Mouse (Mus musculus) layer of hippocampus, postnatal 36 days (tissue): ENCODE results near the gene Card11. TPM values are rescaled to one million over a fixed set of nuclear protein-coding genes. Genes with fewer than 3 reads are reported as not detected.

Source experiments
- DNase-seq, 2 experiments: peaks; one replicate each; pipeline ENCODE4 v3.0.0; 2022
- total RNA-seq, 2 experiments: library from RNA; stranded (reverse); gene quantifications; 2 replicates each; pipeline ENCODE4 v1.2.3; 2021

Gene Card11
- total RNA-seq = under 1 TPM in 1 of 2 experiments, not detected in 1; 0.13 TPM

DNA sequence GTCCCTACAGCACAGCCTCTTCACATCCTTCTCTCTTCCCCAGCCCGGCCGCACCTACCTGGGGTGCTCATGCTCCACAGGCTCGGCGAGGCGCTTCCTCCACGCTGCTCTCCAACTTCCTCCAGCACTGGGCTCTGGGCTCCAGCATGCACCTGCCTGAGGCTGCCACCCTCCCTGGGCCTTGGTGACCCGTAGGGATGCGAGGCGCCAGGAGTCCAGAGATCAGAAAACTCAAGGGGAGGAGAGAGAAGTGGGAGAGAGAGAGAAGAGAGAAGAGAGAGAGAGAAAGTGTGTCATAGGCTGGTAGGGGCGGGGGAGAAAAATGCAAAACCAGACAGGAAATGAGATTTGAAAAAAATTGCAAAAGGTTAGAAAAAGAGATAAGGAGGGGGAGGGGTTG, at the start of gene Card11:
Gene Card11 (minus strand): TSS at position 234 of the 400 bp plus-strand sequence.
- DNase-seq = no peak

DNA sequence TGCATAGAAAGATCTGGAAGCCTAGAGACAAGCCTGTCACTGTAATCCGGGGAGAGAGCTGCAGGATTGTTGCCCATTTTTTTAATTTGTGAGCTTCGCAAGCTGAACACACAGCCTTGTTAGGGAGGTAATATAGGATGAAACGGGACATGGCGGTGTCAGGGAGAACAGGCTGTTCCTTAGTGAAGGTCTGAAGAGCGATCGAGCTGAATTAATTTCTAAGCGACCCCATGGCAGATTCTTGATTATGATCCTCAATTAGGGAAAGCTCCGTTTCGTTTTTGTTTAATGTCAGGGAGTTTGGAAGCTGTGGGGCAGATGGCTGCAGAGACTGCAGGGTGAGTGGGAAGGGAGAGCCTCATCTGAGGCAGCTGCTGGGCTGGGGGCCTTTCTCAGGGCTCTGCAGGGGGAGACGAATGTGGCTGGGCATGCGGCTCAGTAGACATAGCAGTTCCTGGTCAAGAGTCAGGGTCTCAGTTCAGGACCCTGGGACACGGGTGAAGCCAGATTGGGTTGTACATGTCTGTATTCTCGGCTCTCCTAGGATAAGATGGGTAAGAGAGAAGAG, 47.4 kb upstream of the Card11 start:
- peak in 1 of 2 experiments; percentile 12 for DNase-seq

DNA sequence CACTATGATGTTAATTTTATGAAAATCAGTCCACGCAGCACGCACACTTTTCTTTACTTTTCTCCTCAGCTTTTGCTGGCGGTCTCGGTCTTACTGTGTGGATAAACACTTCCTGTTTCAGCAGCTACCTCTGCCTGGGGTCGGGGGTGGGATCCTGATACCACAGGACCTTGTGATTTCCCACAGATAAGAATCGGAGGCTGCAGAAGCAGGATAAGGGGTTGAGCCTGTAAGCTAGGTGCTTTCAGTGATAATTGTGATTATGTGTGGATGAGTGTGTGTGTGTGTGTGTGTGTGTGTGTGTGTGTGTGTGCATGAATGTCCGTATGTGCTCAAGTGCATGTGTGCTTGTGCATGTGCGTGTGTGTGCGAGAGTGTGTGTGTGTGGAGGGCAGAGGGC, 44.6 kb upstream of the Card11 start:
- DNase-seq = no peak

DNA sequence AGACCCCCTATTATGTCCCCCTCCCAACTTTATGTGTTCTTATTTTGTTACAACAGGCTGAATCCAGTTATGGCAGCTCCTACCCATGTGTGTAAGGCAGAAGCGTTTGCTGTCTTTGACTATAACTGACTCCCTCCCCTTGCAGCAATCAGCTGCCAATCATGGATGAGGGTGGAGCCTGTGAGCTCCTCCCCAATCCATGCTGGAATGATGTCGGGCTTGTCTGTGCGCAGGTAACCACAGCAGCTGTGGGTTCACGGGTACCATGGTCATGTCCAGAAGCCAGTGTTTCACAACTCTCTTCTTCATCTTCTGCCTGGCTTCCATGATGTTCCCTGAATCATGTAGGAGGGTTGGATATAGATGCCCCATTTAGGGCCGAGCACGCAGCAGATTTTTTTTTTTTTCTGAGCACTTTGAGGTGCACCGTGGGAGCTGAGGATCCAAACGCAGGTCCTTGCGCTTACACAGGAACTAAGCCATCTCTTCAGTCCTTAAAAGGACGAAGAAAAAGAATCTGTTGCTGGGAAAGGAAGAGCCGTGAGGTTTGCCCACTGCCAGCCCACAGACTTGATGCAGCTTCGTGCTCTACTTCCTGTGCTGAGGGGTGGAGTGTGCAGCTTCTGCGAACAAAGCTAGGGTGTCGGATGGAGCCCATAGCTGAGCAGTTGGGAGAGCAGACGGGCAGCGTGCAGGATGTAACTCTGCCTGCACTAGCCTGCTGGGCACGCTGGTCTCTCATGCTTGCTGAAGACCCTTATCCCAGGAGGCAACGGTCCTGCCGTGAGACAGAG, 43.5 kb upstream of the Card11 start:
- DNase-seq = peak in 1 of 2 experiments; percentile 41

DNA sequence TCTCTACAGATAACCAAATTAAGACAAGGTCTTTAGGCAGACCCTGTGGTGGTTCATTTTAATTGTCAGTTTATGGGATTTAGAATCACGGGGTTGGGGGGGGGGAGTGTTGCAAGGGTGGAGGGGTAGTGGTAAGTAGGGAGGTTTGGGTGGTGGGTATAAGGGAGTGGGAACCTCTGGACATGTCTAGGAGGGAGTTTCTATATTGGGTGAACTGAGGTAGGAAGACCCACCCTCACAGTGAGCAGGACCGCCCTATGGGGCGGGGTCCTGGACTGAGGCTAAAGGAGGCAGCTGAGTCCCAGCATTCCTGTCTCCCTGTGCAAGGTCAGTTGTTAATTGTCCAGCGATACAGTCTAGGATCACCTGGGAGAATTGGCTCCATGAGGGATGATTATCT, 42.0 kb upstream of the Card11 start:
- no peak for DNase-seq

DNA sequence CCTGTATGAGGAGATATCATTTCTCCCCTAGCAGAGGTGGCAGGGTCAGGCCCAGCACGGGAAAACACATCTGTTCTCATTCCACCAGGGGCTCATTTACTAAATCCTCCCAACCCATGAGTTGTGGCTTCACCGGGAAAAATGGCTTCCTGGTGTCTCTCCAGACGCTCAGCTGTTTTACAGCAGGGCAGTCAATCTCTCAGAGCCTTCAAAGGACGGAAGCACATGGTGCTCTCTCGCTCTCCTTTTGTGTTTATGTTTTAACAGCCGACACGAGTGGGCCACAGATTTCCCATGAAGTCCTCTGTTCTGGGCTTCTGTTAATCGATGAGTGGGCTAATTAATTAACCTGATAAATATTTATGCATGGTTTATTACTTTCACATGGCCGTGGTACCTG, 40.5 kb upstream of the Card11 start:
- no peak for DNase-seq

DNA sequence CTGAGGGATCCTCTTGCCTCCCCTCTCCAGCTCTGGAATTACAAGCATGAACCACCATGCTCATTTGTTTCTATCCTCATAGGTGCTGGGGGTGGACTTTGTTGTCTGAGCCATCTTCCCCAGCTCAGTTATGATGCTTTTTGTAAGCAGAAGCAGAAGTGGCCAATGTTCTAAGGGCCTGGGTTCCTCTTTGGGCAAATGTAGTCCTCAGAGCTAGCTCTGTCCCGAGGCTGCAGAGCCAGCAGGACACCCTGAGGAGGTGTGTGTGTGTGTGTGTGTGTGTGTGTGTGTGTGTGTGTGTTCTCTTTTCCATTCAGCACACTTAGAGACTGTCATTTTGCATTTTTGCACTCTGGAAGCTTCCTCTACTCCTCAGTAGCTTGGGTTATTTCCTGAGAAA, 38.0 kb upstream of the Card11 start:
- no peak for DNase-seq

DNA sequence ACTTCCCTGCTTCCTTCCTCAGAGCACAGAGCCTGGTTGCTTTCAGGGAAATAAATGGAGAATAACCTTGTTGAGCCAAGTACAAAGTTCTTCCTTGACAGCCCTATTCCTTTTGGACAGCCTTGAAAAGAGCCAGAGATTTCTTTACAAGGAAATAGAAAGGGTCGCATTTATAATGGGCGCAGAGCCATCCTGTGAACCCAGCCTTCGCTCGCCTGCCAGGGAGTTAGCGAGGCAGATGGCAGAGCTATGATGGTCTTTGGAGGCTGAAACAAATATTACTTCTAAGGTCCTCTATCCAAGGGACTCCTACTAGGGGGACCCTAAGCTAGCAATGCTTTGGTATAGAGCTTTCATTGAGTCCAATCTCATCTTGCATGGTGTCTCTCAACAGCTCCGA, 35.0 kb upstream of the Card11 start:
- no peak for DNase-seq

DNA sequence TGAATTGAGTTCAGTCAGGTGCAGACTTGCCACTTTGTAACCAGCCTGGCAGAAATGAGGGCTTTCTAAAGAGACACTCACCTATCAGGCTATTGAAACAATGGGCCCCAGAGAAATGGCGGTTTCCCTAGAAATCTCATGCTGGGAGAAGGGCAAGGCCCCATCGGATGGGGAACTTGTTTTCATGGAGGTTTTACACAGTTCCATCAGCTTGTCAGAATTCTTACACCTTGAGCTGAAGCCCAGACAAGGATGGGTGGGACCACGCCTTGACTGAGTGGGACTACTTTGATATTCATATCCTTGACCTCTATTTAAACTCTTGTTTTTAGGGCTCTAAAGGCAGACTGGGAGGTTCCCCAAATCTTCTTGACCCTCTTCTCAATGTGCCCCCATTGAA, 33.9 kb upstream of the Card11 start:
- no peak for DNase-seq

DNA sequence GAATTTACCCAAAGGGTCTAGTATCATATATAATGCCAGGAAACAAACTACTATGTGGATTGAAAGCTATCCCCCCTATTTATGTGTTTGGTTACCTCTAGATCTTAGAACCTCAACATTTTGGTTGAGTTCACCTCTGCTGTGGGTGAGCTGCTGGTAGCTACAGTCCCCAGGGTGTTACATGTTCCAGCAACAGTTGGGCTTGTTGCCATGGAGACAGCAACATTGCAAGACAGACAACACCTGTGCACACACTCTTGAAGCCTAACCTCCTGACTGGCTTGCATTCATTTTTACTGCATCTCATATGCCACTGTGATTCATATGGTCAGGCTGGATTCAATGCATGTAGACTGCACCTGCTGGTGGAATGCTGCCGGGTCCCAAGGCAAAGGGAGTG, 32.6 kb upstream of the Card11 start:
- no peak for DNase-seq

DNA sequence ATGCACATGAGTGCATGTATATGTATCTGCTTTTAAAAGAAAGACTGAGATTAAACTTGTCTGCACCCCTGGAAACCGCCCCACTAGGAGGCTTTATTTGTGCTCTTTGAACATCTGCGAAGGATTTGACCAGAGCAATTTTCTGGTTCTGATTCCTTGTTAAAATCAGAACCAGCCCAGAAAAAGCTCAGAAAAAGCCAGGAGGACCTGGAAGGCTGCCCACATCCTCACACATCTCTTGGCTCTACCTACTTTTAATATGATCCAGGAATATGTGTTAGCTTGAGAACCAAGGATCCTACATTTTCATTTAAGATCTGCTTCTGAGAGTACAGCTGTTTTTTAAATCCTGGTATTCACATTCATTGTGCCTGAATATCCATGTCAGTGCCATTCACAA, 29.0 kb upstream of the Card11 start:
- DNase-seq = no peak

DNA sequence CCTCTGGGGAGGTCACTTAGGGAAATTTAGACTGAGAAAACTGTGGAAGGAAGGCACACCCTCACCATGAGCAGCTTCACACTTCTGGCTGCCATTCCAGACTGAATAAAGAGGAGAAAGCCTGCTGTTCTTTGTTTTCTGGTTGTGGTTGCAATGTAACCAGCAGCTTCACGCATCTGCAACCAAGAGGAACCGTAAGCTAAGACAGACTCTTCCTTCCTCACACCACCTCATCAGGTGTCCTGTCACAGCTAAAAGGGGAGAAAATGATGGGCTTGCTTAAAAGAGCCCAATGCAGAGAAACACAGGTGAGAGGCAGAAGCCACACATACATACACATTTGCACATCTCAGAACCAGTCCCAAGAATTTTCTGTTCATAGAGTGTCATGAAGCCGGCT, 25.3 kb upstream of the Card11 start:
- no peak for DNase-seq

DNA sequence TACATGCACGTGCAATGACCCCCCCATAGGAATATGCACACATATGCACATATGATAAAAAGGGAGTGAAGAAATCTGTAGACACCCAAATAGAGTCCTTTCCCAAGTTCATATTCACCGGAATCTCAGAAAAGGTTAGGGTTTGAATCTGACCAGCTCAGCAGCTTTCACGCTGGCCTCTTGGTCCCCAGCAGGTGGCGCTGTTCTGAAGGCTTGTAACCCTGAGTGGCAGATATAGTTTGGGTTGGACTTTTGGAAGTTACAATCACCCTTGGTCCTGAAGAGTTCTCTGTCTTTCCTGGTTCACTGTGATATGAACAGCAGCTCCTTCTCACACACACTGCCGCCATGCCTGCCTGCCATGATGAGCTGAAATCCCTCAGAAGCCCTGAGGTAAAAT, 24.1 kb upstream of the Card11 start:
- no peak for DNase-seq

DNA sequence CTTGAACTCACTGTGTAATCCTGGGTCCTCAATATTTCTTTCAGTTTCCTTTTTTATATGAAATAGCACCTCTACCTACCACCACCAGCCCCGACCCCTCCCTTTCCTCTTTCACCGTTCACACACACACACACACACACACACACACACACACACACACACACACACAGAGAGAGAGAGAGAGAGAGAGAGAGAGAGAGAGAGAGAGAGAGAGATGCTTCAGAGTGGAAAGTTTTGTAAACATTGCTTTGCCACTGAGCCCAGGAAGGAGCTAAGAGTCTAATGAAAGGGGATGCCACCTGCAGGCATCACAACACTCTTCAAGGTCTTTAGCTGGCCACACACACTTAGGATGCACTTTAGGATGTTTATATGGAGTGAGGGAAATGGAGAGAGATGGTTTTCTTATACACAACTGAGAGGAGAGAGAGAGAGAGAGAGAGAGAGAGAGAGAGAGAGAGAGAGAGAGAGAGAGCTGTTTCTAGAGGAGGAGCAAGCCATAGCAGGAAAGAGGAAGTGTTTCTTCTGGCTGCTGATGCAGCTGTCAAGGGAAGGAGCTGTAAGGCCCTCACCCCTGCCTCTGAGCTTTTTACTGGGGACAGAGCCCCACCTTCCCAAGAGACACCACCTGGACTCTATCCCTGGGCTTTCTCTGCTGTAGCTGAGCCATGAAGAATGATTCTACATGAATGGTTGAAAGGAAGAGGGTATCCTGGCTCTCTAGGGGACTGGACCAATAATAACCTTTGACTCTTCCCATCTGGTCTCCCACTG, 17.7 kb upstream of the Card11 start:
- DNase-seq = no peak

DNA sequence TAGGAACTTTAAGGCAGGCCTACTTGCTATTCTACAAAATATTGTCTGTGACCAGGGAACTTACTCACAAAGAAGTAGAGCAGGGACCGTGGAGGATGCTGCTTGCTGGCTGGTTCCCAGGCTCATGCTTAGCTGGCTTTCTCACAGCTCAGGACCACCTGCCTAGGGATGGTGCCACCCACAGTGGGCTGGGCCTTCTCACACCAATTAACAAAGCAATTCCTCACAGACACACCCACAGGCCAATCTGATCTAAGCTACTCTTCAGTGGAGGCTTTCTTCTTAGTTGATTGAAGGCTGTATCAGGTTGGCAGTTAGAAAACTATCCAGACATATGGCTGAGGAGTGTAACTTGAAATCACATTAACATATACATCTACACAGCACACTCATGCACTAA, 15.7 kb upstream of the Card11 start:
- DNase-seq = no peak

DNA sequence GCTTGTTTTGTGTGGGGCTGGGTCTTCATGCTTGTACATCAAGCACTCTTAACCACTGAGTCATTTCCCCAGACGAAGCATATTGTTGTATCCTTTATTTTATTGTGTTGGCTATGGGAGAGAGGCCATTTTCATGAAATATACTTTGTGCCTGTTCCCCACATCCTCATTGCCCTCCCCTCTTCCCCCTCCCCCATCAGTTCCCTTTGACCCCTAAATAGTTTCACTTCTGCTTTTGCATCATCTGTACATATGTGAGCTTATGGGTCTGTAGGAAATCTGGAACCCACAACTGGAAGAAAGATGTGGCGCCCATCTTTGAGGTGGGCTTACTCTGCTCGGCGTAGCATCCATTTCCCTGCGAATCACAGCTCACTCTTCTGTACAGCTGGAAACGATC, 13.8 kb upstream of the Card11 start:
- no peak for DNase-seq

DNA sequence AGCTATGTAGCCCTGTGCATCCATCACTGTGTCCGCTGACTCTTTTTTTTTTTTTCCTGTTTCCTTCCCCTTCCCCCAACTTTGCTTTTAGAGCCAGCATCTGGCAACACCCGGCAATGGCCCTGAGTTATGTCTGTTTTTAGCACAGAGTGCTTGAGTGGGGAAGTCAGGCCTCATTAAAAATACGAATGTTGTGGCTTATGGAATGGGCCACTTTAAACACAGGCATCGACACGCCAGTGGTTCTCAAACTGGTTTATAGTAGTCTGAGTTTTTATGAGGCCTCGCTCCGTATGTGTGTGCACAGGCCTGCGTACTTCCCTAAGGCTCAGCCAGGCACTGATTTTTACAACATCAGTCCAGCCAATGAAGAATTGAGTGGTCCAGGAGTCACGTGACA, 13.1 kb upstream of the Card11 start:
- no peak for DNase-seq

DNA sequence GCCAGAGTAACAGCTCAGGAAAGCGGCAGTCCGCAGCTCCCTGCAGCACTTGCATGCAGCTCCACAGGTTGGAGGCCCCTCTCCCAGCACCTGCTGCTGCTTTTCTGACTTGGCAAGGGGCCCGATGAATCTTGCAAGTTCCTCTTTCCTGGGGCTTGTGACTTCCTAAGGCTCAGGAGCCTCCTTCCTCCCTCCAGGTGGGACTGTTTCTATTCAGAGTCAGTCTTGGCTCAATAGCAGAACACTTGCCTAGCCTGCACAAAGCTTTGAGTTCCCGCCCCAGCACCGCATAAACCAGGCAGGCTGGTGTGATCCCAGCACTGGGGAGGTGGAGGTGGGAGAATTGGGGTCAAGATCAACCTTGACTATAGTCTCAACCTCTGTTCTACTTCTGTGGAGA, 5.1 kb upstream of the Card11 start:
- DNase-seq = no peak

DNA sequence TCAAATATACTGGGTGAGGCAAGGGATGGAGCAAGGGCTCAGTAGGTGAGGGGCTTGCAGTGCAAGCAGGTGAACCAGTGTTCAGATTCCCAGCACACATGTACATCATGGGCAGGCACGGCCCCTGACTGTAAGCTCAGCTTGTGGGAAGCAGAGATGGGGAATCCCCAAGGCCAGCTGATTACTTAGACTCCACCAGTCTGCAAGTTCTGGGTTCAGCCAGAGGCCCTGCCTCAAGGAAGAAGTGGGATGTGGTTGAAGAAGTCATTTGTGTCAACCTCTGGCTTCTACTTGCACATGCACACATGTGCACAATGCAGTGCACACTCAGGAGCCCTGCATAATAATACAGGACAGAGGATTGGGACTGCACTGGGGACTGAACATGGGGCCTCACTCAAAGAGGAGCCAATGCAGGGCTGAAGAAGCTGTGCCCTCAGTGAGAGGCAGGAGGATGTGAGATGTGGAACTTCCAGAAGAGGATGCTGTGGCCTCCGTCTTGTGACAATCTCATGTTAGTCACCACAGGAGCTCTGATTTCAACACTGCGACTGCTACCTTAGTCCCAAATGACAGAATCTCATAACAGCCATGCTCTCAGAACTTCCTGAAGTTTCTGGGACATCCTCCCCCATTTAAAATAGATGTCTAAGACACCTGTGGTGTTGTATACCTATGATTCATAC, 3.8 kb upstream of the Card11 start:
- DNase-seq = no peak

DNA sequence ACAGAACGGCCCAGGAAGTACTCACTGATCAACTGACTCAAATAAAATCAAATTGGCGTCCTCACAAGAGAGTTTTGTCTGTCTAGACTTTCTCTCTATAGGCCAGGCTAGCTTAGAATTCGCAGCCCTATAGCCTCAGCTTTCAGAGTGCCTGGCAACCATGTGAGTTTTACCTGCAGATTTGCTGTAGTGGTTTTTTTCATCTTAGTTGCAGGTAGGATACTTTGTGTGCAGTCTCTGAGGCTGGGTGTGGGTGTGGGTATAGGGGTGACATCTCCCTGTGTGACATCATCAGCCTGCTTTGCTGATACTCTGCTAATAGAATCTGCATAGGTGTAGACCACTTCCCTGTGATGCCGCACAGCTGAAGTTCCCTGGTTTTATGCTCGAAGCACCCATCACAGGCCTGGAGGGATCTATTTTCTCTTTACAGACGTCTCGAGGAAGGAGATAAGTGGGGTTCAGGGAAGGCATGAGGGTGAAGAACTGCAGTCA, 1.2 kb downstream of the Card11 start:
- no peak for DNase-seq

DNA sequence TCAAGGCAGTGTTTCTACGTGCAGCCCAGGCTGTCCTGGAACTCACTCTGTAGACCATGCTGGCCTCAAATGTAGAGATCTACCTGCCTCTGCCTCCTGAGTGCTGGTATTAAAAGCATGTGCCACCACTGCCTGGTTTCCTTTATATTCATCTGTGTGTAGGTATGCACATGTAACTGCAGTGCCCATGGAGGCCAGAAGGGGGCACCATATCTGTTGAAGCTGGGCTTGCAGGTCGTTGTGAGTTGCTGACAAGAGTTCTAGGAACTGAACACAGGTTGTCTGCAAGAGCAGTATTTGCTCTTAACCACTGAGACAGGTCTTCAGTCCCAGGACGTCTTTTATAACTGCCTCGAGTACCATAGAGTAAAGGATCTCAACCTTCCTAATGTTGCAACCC, 2.6 kb downstream of the Card11 start:
- DNase-seq = no peak

DNA sequence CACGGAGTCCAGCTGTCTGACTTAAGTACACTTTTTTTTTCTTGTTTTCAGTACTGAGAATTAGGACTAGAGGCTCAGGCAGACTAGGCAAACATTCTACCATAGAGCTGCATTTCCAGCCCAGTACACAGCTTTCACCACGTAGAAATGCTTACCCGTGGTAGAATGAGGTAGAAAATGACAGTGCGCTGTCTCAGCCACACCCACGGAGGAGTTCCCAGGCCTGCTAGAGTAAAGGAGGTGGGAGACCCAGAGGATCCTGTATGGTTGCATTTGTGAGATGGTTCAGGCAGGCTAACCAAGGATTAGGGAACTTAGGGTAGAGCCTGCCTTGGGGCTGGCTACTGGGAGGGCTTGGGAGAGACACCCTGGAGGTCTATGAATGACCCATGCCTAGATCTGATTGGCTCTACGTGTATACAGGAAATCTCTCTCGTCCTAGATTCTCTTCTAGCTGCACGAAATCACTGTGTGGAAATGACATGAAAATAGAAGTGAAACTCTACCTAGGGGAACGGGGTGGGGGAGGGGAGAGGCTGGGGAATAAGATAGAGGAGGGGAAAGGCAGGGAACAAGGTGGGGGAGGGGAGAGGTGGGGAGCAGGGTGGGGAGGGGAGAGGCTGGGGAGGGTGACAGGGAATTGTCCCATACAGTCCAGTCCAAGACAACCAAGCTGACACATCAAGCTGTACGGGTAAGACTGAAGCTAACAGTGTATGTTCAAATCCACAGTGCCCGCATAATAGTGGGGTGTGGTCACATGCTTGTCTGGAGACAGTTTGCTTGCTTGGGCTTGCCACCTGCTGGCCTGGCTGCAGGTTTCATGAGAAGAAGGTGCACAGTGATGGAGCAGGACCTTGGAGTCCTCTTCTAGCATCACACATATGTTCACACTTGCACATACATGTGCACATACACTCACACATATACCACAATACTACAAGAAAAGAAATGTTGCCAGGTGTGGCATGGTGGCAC, 8.0 kb downstream of the Card11 start:
- DNase-seq = no peak
